Mouse (Mus musculus) kidney, adult 2 months (tissue): ENCODE measurements at regions not wholly inside any gene's neighbourhood (a gene's known extent, or its start where the extent isn't known, plus 50 kb on each side); places are given as distances from the start of the nearest gene placed in this dataset.

ENCODE experiments used
- DNase-seq: peaks from one replicate; pipeline ENCODE4 v3.0.0; 2021
- H3K27ac ChIP-seq: fragments of 200-500 bp; 2 replicates; pipeline ENCODE4 v1.5.1; 2012; ENCODE audit warnings: low read depth, low read length, control low read depth, inconsistent platforms; ENCODE audit not compliant: insufficient read depth
- H3K27me3 ChIP-seq: fragments of 200-500 bp; replicated peaks from 2 replicates; pipeline ENCODE4 v1.6.1; 2012; ENCODE audit warnings: mild to moderate bottlenecking, moderate library complexity, low read length, inconsistent platforms; ENCODE audit not compliant: control insufficient read depth, insufficient read depth
- H3K36me3 ChIP-seq: fragments of 200-500 bp; 2 replicates; pipeline ENCODE4 v1.6.1; 2012; ENCODE audit warnings: mild to moderate bottlenecking, moderate library complexity, low read length, inconsistent platforms; ENCODE audit not compliant: control insufficient read depth, insufficient read depth
- H3K4me1 ChIP-seq: fragments of 200-500 bp; 2 replicates; pipeline ENCODE4 v1.6.1; 2011; ENCODE audit warnings: low read length; ENCODE audit not compliant: control insufficient read depth, insufficient read depth
- H3K4me3 ChIP-seq: fragments of 200-500 bp; 2 replicates; pipeline ENCODE4 v1.5.1; 2011; ENCODE audit warnings: mild to moderate bottlenecking, low read depth, low read length, control low read depth; ENCODE audit not compliant: insufficient read depth
- CTCF ChIP-seq: fragments of 200-500 bp; conservative IDR thresholded peaks from 2 replicates; pipeline ENCODE4 v1.5.1; 2011; ENCODE audit warnings: low read depth, mild to moderate bottlenecking, control low read depth, low read length, moderate library complexity, mixed read lengths; ENCODE audit not compliant: insufficient read depth, insufficient read length
- POLR2A ChIP-seq: fragments of 200-500 bp; IDR thresholded peaks from one replicate; pipeline ENCODE4 v1.6.1; 2011; ENCODE audit warnings: low read depth, low read length, control low read depth
- WGBS: fragments of 180-500 bp; shearing (Covaris S2); methylation state at CpG from one replicate; pipeline ENCODE4 v1.1.7; 2018; 5-methylcytosine and 5-hydroxymethylcytosine counted together

DNA sequence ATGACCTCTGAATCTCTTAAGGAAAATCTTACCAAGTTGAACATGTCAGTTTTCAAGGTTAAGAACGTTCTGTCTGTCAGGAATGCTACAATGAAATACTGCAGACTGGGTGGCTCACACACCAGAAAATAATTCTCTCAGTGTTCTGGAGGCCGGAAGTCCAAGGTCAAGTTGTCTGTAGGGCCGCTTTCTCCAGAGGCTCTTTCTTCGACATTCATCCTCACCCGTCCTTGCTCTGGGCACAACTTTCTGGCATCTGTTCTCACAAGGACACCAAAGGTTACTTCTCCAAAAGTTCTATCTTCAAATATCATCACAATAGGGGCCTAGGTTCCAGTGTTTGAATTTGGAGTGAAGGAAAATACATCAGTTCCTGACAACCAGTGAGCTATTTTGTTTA lies 239.2 kb downstream of the Kcnrg start:
- H3K4me1 ChIP-seq, result no peaks in the 10 kb centered on the region
- 79% methylated on average over 5 of the region's 5 CpGs for WGBS
- no peak overlapping the region for H3K27ac ChIP-seq
- no peaks in the 10 kb centered on the region for H3K36me3 ChIP-seq
- no peak overlapping the region for H3K4me3 ChIP-seq
- H3K27me3 ChIP-seq, result no peaks in the 10 kb centered on the region
- no peak for DNase-seq
- TF ChIP-seq POLR2A, result no peak
- no peak for TF ChIP-seq CTCF

DNA sequence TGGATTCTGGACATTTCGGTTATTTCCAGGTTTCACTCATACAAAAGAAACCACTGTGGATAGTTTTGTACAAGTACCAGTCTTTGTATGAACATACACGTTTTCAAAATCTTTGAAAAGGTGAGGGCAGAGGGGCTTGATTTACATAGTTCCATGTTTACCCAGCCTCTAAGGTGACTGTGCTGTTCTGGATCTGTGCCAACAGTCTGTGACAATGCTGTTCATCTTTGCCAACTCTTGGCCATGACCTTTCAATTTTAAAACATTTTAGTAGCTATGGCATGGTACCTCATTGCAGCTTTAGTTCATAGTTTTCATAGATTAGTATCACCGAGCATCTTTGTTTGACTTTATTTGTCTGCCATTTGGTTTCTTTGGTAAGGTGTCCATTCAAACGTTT lies 243.0 kb downstream of the Kcnrg start:
- 81% methylated on average over 4 of the region's 4 CpGs for WGBS
- no peak for DNase-seq
- Histone ChIP-seq H3K4me1 (no peaks in the 10 kb centered on the region), H3K4me3 (no peak overlapping the region), H3K36me3 (no peaks in the 10 kb centered on the region), H3K27me3 (no peaks in the 10 kb centered on the region), H3K27ac (no peak overlapping the region)
- TF ChIP-seq POLR2A (no peak), CTCF (no peak)

DNA sequence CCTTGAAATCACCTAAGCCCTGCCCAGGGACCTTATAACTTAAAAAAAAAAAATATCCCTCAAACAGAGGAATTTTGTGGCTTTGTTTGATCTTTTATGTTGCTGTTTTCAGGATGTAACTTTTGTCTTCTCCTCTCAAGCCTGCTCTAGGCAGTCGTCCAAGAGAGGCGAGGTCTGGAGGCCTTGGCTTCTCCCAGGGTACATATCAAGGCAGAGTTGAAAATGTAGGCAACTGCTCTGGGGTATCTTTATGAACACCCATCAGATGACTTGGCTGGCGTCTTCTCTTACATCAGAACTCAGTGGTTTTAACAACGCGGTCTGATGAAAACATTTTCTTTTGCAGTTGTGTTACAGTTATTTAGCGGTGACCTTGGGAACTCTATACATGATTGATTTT lies 250.4 kb downstream of the Kcnrg start:
- no peaks in the 10 kb centered on the region for H3K36me3 ChIP-seq
- TF ChIP-seq POLR2A, result no peak
- no peak for TF ChIP-seq CTCF
- no peak for DNase-seq
- H3K4me1 ChIP-seq, result no peaks in the 10 kb centered on the region
- no peaks in the 10 kb centered on the region for H3K27me3 ChIP-seq
- 79% methylated on average over 6 of the region's 6 CpGs for WGBS
- H3K27ac ChIP-seq, result no peak overlapping the region
- H3K4me3 ChIP-seq, result no peak overlapping the region

DNA sequence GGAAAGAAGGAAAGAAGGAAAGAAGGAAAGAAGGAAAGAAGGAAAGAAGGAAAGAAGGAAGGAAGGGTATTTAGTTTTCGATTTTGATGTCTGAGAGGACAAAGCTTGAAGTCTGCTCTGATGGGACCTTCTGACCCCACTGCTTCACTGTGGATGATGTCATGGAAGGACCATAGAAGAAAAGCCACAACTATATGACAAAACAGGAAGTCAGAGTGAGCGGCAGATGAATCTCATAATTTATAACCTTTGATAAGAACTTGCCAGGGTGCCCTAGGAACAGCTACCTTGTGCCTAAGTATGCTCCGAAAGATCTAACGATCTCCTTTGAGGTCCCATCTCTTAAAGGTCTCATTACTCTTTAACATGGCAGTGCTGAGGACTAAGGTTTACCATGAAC lies 253.4 kb downstream of the Kcnrg start:
- 90% methylated on average over 4 of the region's 4 CpGs for WGBS
- no peak for DNase-seq
- Histone ChIP-seq H3K4me3 (no peak overlapping the region), H3K4me1 (no peaks in the 10 kb centered on the region), H3K27ac (0 out of 2 replicates have a peak overlapping the region, but pooled peaks have one; percentile 31), H3K27me3 (no peaks in the 10 kb centered on the region), H3K36me3 (no peaks in the 10 kb centered on the region)
- TF ChIP-seq CTCF (no peak), POLR2A (no peak)

DNA sequence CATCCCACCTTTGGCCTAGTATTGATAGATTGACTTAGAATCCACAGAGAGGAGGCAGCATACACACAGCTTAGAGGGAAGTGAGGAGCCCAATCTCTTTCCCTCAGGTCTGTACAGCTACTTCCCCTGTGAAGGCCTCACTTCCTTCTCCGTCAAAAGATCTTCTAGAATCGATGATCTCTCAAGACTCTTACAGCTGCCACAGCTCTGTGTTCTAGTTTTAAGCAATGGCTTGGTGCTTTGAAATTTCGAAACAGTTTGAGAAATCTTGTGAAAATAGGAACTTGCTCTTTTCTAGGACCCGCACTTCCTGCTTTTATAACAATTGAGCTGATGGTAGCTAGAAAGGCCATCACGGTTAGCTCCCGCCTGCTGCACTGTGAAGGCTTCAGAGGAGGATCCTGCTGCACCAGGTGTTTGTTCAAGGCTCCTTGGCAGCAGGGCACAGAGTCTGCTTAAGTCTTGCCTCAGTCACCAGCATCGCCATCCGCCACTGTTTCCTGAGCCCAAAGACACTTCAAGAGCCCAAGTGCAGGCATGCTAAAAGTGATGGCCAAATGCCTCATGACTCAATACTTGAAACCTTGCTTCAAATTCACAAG lies 254.2 kb downstream of the Kcnrg start:
- no peaks in the 10 kb centered on the region for H3K27me3 ChIP-seq
- H3K4me1 ChIP-seq, result no peaks in the 10 kb centered on the region
- WGBS, result 95% methylated on average over 8 of the region's 8 CpGs
- peak; percentile 13 for DNase-seq
- no peak overlapping the region for H3K4me3 ChIP-seq
- H3K36me3 ChIP-seq, result no peaks in the 10 kb centered on the region
- TF ChIP-seq POLR2A (no peak), CTCF (no peak)
- no peak overlapping the region for H3K27ac ChIP-seq

DNA sequence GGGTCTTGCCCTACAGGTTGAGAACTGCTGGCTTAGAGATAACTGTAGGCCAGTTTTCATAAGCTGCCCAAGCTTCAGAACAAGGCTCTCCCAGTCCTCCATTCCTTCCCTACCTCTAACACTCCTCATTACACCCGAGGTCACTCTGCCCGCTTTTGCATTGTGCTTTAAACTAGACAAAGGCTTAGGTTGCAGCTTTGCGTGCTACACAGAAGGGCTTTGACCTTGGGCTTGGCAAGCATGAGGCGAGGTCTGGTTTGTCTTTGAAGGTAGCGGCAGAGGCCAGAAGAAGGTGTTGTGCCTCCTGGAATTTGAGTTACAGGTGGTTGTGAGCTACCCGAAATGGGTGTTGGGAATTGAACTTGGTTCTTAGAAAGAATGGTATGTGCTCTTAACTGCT lies 255.7 kb downstream of the Kcnrg start:
- no peak overlapping the region for H3K4me3 ChIP-seq
- no peaks in the 10 kb centered on the region for H3K27me3 ChIP-seq
- H3K27ac ChIP-seq, result no peak overlapping the region
- no peaks in the 10 kb centered on the region for H3K4me1 ChIP-seq
- no peaks in the 10 kb centered on the region for H3K36me3 ChIP-seq
- no peak for TF ChIP-seq CTCF
- no peak for TF ChIP-seq POLR2A
- 85% methylated on average over 6 of the region's 6 CpGs for WGBS
- no peak for DNase-seq

DNA sequence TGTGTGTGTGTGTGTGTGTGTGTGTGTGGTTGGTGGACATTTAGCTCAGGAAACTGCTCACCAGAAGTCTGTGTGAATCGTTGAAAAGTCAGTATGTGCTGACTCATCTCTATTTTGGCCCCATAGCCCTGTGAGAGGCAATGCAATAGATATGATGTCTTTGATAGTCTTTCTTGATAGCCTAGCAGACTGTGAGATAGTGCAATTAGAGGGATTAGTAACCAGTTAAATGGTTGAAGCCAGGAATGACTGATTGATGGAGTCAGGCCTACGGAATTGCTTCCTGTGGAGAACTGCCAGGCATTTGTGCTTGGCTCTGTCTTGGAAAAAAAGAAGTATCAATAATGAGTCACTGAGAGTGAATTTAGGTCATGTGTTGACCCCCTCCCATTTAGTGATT lies 256.2 kb downstream of the Kcnrg start:
- WGBS, result 65% methylated on average over 2 of the region's 2 CpGs

More for the DNA sequence above, 256.2 kb downstream of the Kcnrg start:
- TF ChIP-seq POLR2A, result no peak
- TF ChIP-seq CTCF, result no peak
- H3K27me3 ChIP-seq, result no peaks in the 10 kb centered on the region
- H3K4me3 ChIP-seq, result no peak overlapping the region
- no peak overlapping the region for H3K27ac ChIP-seq
- DNase-seq, result peak; percentile 14
- no peaks in the 10 kb centered on the region for H3K4me1 ChIP-seq
- H3K36me3 ChIP-seq, result no peaks in the 10 kb centered on the region
